Mouse (Mus musculus) mouse embryonic stem cell (cell line): ENCODE measurements around the gene Gm20834.
"Not testable (repeated sequence)": the region's sequence is repeated elsewhere in the genome, so short reads cannot be mapped to it uniquely, and the experiment has no call there.

ENCODE experiments used
- in situ Hi-C, 2 experiments: fragments of 300-500 bp; cut with MboI; formaldehyde crosslinking; loops; 1 replicate in 1 of 2; 3 replicates in 1 of 2; pipeline ENCODE4 v1.14.3; 2019 to 2020; ENCODE audit warnings: low sequenced_read_pairs in 2 of 2, low pct_unique_long_range_greater_than_20kb in 1 of 2, mixed read lengths in 1 of 2; ENCODE audit not compliant: unreplicated experiment in 1 of 2

Gm20834 gene

GRCm38 (mm10) chrY:10324489-10324888 lies at the start of gene Gm20834:
Gene Gm20834, minus strand, starts transcription at chrY:10324589.
- in situ Hi-C loops = not testable (repeated sequence)
